Mouse (Mus musculus): ENCODE results near the gene Calr4. TPM values are rescaled to one million over a fixed set of nuclear protein-coding genes. Genes with fewer than 3 reads are reported as not detected.
A peak's percentile ranks its signal among the peaks of the same experiment; 100 is the strongest.

Calr4 gene
- polyA plus RNA-seq, 1 experiment from 2014 or later = 0.16 TPM

GRCm38 (mm10) chr4:109204416-109204815 lies 29.9 kb upstream of the Calr4 start:
- Histone ChIP-seq H3K4me3 (ENCODE audit: low read depth, low read length) (no peak overlapping the region), H3K27ac (ENCODE audit: low read depth, low read length) (no peak overlapping the region), H3K27me3 (ENCODE audit: control insufficient read depth, insufficient read depth, low read length) (no peaks in the 10 kb centered on the region), H3K4me1 (ENCODE audit: control insufficient read depth, insufficient read depth, low read length) (no peaks in the 10 kb centered on the region; the same call in 1 of the 2 replicates), H3K4me2 (ENCODE audit: low read depth) (no peak overlapping the region), H3K9me3 (ENCODE audit: control insufficient read depth, low read length) (no peaks in the 10 kb centered on the region), H3K9ac (ENCODE audit: low read length) (no peak overlapping the region), H3K36me3 (ENCODE audit: control insufficient read depth, insufficient read depth, low read length) (no peaks in the 10 kb centered on the region)
- 76% methylated on average over 1 of the region's 1 CpGs for WGBS
- no peak for ATAC-seq (ENCODE audit: insufficient read depth, low FRiP score, low TSS enrichment)
- no peak for DNase-seq (ENCODE audit: low spot score)

- Histone ChIP-seq H3K4me3 (ENCODE audit: low read depth, low read length) (no peak overlapping the region), H3K4me1 (ENCODE audit: control insufficient read depth, insufficient read depth, low read length) (no peaks in the 10 kb centered on the region), H3K36me3 (ENCODE audit: control insufficient read depth, insufficient read depth, low read length) (no peaks in the 10 kb centered on the region), H3K4me2 (ENCODE audit: low read depth) (no peak overlapping the region), H3K27me3 (ENCODE audit: control insufficient read depth, insufficient read depth, low read length) (no peaks in the 10 kb centered on the region), H3K27ac (ENCODE audit: low read depth, low read length) (no peak overlapping the region), H3K9ac (ENCODE audit: low read length) (no peak overlapping the region), H3K9me3 (ENCODE audit: control insufficient read depth, low read length) (no peaks in the 10 kb centered on the region)
- DNase-seq (ENCODE audit: low spot score) (no peak), ATAC-seq (ENCODE audit: insufficient read depth, low FRiP score, low TSS enrichment) (no peak)
- 80% methylated on average over 5 of the region's 5 CpGs for WGBS
Measured at GRCm38 (mm10) chr4:109207524-109207923, 26.8 kb upstream of the Calr4 start.

- WGBS = 90% methylated on average over 2 of the region's 2 CpGs
- no peak for ATAC-seq (ENCODE audit: insufficient read depth, low FRiP score, low TSS enrichment)
- H3K9me3 ChIP-seq (ENCODE audit: control insufficient read depth, low read length) = no peaks in the 10 kb centered on the region
Measured at GRCm38 (mm10) chr4:109210253-109210652, 24.0 kb upstream of the Calr4 start.

GRCm38 (mm10) chr4:109210881-109211280 lies 23.4 kb upstream of the Calr4 start:
- no peaks in the 10 kb centered on the region for H3K9me3 ChIP-seq (ENCODE audit: control insufficient read depth, low read length)
- 65% methylated on average over 4 of the region's 4 CpGs for WGBS
- no peak overlapping the region for H3K9ac ChIP-seq (ENCODE audit: low read length)
- DNase-seq (ENCODE audit: low spot score) = no peak
- no peak for ATAC-seq (ENCODE audit: insufficient read depth, low FRiP score, low TSS enrichment)
- no peak overlapping the region for H3K27ac ChIP-seq (ENCODE audit: low read depth, low read length)
- H3K27me3 ChIP-seq (ENCODE audit: control insufficient read depth, insufficient read depth, low read length) = no peaks in the 10 kb centered on the region
- H3K4me3 ChIP-seq (ENCODE audit: low read depth, low read length) = no peak overlapping the region
- H3K4me1 ChIP-seq (ENCODE audit: control insufficient read depth, insufficient read depth, low read length) = no peaks in the 10 kb centered on the region
- H3K4me2 ChIP-seq (ENCODE audit: low read depth) = no peak overlapping the region
- no peaks in the 10 kb centered on the region for H3K36me3 ChIP-seq (ENCODE audit: control insufficient read depth, insufficient read depth, low read length)

More at GRCm38 (mm10) chr4:109210253-109210652, 24.0 kb upstream of the Calr4 start:
- no peaks in the 10 kb centered on the region for H3K36me3 ChIP-seq (ENCODE audit: control insufficient read depth, insufficient read depth, low read length)
- no peaks in the 10 kb centered on the region for H3K4me1 ChIP-seq (ENCODE audit: control insufficient read depth, insufficient read depth, low read length)
- H3K9ac ChIP-seq (ENCODE audit: low read length) = no peak overlapping the region
- no peak overlapping the region for H3K4me3 ChIP-seq (ENCODE audit: low read depth, low read length)
- no peak for DNase-seq (ENCODE audit: low spot score)
- no peaks in the 10 kb centered on the region for H3K27me3 ChIP-seq (ENCODE audit: control insufficient read depth, insufficient read depth, low read length)
- no peak overlapping the region for H3K27ac ChIP-seq (ENCODE audit: low read depth, low read length)
- no peak overlapping the region for H3K4me2 ChIP-seq (ENCODE audit: low read depth)

- H3K9ac ChIP-seq (ENCODE audit: low read length) = no peak overlapping the region
- H3K9me3 ChIP-seq (ENCODE audit: control insufficient read depth, low read length) = no peaks in the 10 kb centered on the region
- 79% methylated on average over 3 of the region's 3 CpGs for WGBS
- no peaks in the 10 kb centered on the region for H3K36me3 ChIP-seq (ENCODE audit: control insufficient read depth, insufficient read depth, low read length)
- H3K27me3 ChIP-seq (ENCODE audit: control insufficient read depth, insufficient read depth, low read length) = no peaks in the 10 kb centered on the region
- no peaks in the 10 kb centered on the region for H3K4me1 ChIP-seq (ENCODE audit: control insufficient read depth, insufficient read depth, low read length)
- no peak for ATAC-seq (ENCODE audit: insufficient read depth, low FRiP score, low TSS enrichment)
- H3K4me2 ChIP-seq (ENCODE audit: low read depth) = no peak overlapping the region
- no peak overlapping the region for H3K4me3 ChIP-seq (ENCODE audit: low read depth, low read length)
- DNase-seq (ENCODE audit: low spot score) = no peak
- no peak overlapping the region for H3K27ac ChIP-seq (ENCODE audit: low read depth, low read length)
Measured at GRCm38 (mm10) chr4:109213986-109214385, 20.3 kb upstream of the Calr4 start.

- no peaks in the 10 kb centered on the region for H3K36me3 ChIP-seq (ENCODE audit: control insufficient read depth, insufficient read depth, low read length)
- H3K9me3 ChIP-seq (ENCODE audit: control insufficient read depth, low read length) = no peaks in the 10 kb centered on the region
- H3K9ac ChIP-seq (ENCODE audit: low read length) = no peak overlapping the region
- WGBS = 77% methylated on average over 7 of the region's 7 CpGs
- H3K4me1 ChIP-seq (ENCODE audit: control insufficient read depth, insufficient read depth, low read length) = no peaks in the 10 kb centered on the region
- H3K4me2 ChIP-seq (ENCODE audit: low read depth) = no peak overlapping the region
- no peak for ATAC-seq (ENCODE audit: insufficient read depth, low FRiP score, low TSS enrichment)
- DNase-seq (ENCODE audit: low spot score) = no peak
- no peaks in the 10 kb centered on the region for H3K27me3 ChIP-seq (ENCODE audit: control insufficient read depth, insufficient read depth, low read length)
- no peak overlapping the region for H3K27ac ChIP-seq (ENCODE audit: low read depth, low read length)
- no peak overlapping the region for H3K4me3 ChIP-seq (ENCODE audit: low read depth, low read length)
Measured at GRCm38 (mm10) chr4:109218008-109218407, 16.3 kb upstream of the Calr4 start.

- no peak for DNase-seq (ENCODE audit: low spot score)
- no peak for ATAC-seq (ENCODE audit: insufficient read depth, low FRiP score, low TSS enrichment)
- WGBS = 83% methylated on average over 14 of the region's 14 CpGs
Measured at GRCm38 (mm10) chr4:109220441-109220940, 13.8 kb upstream of the Calr4 start.

GRCm38 (mm10) chr4:109222001-109222400 lies 12.3 kb upstream of the Calr4 start:
- Histone ChIP-seq H3K36me3 (ENCODE audit: control insufficient read depth, insufficient read depth, low read length) (no peaks in the 10 kb centered on the region), H3K4me3 (ENCODE audit: low read depth, low read length) (no peak overlapping the region), H3K27me3 (ENCODE audit: control insufficient read depth, insufficient read depth, low read length) (no peaks in the 10 kb centered on the region), H3K9ac (ENCODE audit: low read length) (no peak overlapping the region), H3K4me1 (ENCODE audit: control insufficient read depth, insufficient read depth, low read length) (no peaks in the 10 kb centered on the region), H3K27ac (ENCODE audit: low read depth, low read length) (no peak overlapping the region), H3K4me2 (ENCODE audit: low read depth) (no peak overlapping the region), H3K9me3 (ENCODE audit: control insufficient read depth, low read length) (no peaks in the 10 kb centered on the region)
- 87% methylated on average over 3 of the region's 3 CpGs for WGBS
- ATAC-seq (ENCODE audit: insufficient read depth, low FRiP score, low TSS enrichment) (no peak), DNase-seq (ENCODE audit: low spot score) (no peak)

More at GRCm38 (mm10) chr4:109220441-109220940, 13.8 kb upstream of the Calr4 start:
- no peaks in the 10 kb centered on the region for H3K9me3 ChIP-seq (ENCODE audit: control insufficient read depth, low read length)
- H3K9ac ChIP-seq (ENCODE audit: low read length) = no peak overlapping the region
- H3K4me2 ChIP-seq (ENCODE audit: low read depth) = no peak overlapping the region
- H3K4me3 ChIP-seq (ENCODE audit: low read depth, low read length) = no peak overlapping the region
- H3K27ac ChIP-seq (ENCODE audit: low read depth, low read length) = no peak overlapping the region
- H3K27me3 ChIP-seq (ENCODE audit: control insufficient read depth, insufficient read depth, low read length) = no peaks in the 10 kb centered on the region
- H3K4me1 ChIP-seq (ENCODE audit: control insufficient read depth, insufficient read depth, low read length) = no peaks in the 10 kb centered on the region
- no peaks in the 10 kb centered on the region for H3K36me3 ChIP-seq (ENCODE audit: control insufficient read depth, insufficient read depth, low read length)

GRCm38 (mm10) chr4:109224762-109225552 lies 9.3 kb upstream of the Calr4 start:
- Histone ChIP-seq H3K4me2 (ENCODE audit: low read depth) (no peak overlapping the region), H3K9me3 (ENCODE audit: control insufficient read depth, low read length) (no peaks in the 10 kb centered on the region), H3K9ac (ENCODE audit: low read length) (no peak overlapping the region), H3K4me3 (ENCODE audit: low read depth, low read length) (no peak overlapping the region), H3K27me3 (ENCODE audit: control insufficient read depth, insufficient read depth, low read length) (no peaks in the 10 kb centered on the region), H3K36me3 (ENCODE audit: control insufficient read depth, insufficient read depth, low read length) (no peaks in the 10 kb centered on the region), H3K4me1 (ENCODE audit: control insufficient read depth, insufficient read depth, low read length) (no peaks in the 10 kb centered on the region), H3K27ac (ENCODE audit: low read depth, low read length) (peak overlapping the region; percentile 5; the same call in 1 of the 2 replicates)
- ATAC-seq (ENCODE audit: insufficient read depth, low FRiP score, low TSS enrichment) (peak; percentile 87), DNase-seq (ENCODE audit: low spot score) (peak; percentile 52)
- 51% methylated on average over 13 of the region's 13 CpGs for WGBS

Data from neural tube, embryonic 11.5 days (tissue).